Mouse (Mus musculus) liver, adult 2 months (tissue): ENCODE results near the gene Ltbp3. TPM values are rescaled to one million over a fixed set of nuclear protein-coding genes. Genes with fewer than 3 reads are reported as not detected.

Experiments
- DNase-seq: peaks from one replicate; pipeline ENCODE4 v3.0.0-alpha.2; 2011; ENCODE audit warnings: low read depth, low spot score; ENCODE audit errors: extremely low read depth
- H3K27ac ChIP-seq: fragments of 200-500 bp; replicated peaks from 2 replicates; pipeline ENCODE4 v1.5.1; 2012; ENCODE audit warnings: low read depth, mild to moderate bottlenecking, control low read depth, inconsistent platforms, low read length; ENCODE audit not compliant: insufficient read depth
- H3K27me3 ChIP-seq: fragments of 200-500 bp; 2 replicates; pipeline ENCODE4 v1.6.1; 2012; ENCODE audit warnings: mild to moderate bottlenecking, moderate library complexity, low read length, inconsistent platforms; ENCODE audit not compliant: control insufficient read depth, insufficient read depth
- H3K36me3 ChIP-seq: fragments of 200-500 bp; 2 replicates; pipeline ENCODE4 v1.6.1; 2012; ENCODE audit warnings: low read length, inconsistent platforms; ENCODE audit not compliant: control insufficient read depth, insufficient read depth
- H3K4me1 ChIP-seq: fragments of 200-500 bp; 2 replicates; pipeline ENCODE4 v1.6.1; 2011; ENCODE audit warnings: low read length; ENCODE audit not compliant: control insufficient read depth, insufficient read depth
- H3K4me3 ChIP-seq: fragments of 200-500 bp; 2 replicates; pipeline ENCODE4 v1.5.1; 2011; ENCODE audit warnings: low read depth, mild to moderate bottlenecking, control low read depth, low read length, moderate library complexity; ENCODE audit not compliant: insufficient read depth
- H3K79me2 ChIP-seq: fragments of 200-500 bp; 2 replicates; pipeline ENCODE4 v1.6.1; 2012; ENCODE audit warnings: inconsistent platforms, mild to moderate bottlenecking, low read length, moderate library complexity; ENCODE audit not compliant: control insufficient read depth, insufficient read depth
- H3K9ac ChIP-seq: fragments of 200-500 bp; 2 replicates; pipeline ENCODE4 v1.6.1; 2012; ENCODE audit warnings: low read depth, mild to moderate bottlenecking, control low read depth, inconsistent platforms, low read length
- CTCF ChIP-seq: fragments of 200-500 bp; IDR thresholded peaks from 2 replicates; pipeline ENCODE4 v1.5.1; 2011; ENCODE audit warnings: low read depth, low read length, control low read depth
- POLR2A ChIP-seq: fragments of 200-500 bp; IDR thresholded peaks from 2 replicates; pipeline ENCODE4 v1.6.1; 2011; ENCODE audit warnings: low read length, control low read depth; ENCODE audit not compliant: insufficient read depth; ENCODE audit errors: extremely low read depth
- WGBS: fragments of 180-500 bp; shearing (Covaris S2); methylation state at CpG from one replicate; pipeline ENCODE4 v1.1.7; 2018; 5-methylcytosine and 5-hydroxymethylcytosine counted together
- polyA plus RNA-seq: library from polyadenylated mRNA; depleted of rRNA; stranded (reverse); fragments of >200 nt; gene quantifications from 2 replicates; pipeline ENCODE4 v1.2.3, GENCODE M21; 2012
- total RNA-seq: library from RNA; depleted of rRNA; stranded (reverse); fragments of >200 nt; gene quantifications from 2 replicates; pipeline ENCODE4 v1.2.3, GENCODE M21; 2014

Gene Ltbp3
- total and polyA plus RNA-seq, 2 experiments, result 1.2 to 3.4 TPM

- peaks cover 9% of the 10 kb centered on the region; the same call in 1 of the 2 replicates for H3K4me1 ChIP-seq
- peak; percentile 35 for DNase-seq
- H3K9ac ChIP-seq, result peak overlapping the region; percentile 26
- 43% methylated on average over 11 of the region's 11 CpGs for WGBS
- no peak overlapping the region for H3K4me3 ChIP-seq
- H3K27ac ChIP-seq, result no peak overlapping the region
- peaks cover 5% of the 10 kb centered on the region; the same call in 1 of the 2 replicates for H3K79me2 ChIP-seq
- TF ChIP-seq CTCF (no peak), POLR2A (0 out of 2 replicates have a peak, but pooled peaks have one; percentile 22)
- peaks cover 39% of the 10 kb centered on the region for H3K36me3 ChIP-seq
- no peaks in the 10 kb centered on the region for H3K27me3 ChIP-seq
Measured at GRCm38 (mm10) chr19:5795668-5796572, 55.2 kb downstream of the Ltbp3 start.

GRCm38 (mm10) chr19:5796573-5797111, 55.9 kb downstream of the Ltbp3 start:
- Histone ChIP-seq H3K4me1 (peaks cover 9% of the 10 kb centered on the region; the same call in 1 of the 2 replicates), H3K36me3 (peaks cover 39% of the 10 kb centered on the region), H3K9ac (peak overlapping the region; percentile 26; the same call in 1 of the 2 replicates), H3K79me2 (peaks cover 8% of the 10 kb centered on the region; the same call in 1 of the 2 replicates), H3K27me3 (no peaks in the 10 kb centered on the region), H3K27ac (no peak overlapping the region), H3K4me3 (no peak overlapping the region)
- 51% methylated on average over 7 of the region's 7 CpGs for WGBS
- DNase-seq, result peak; percentile 31
- no peak for TF ChIP-seq POLR2A
- TF ChIP-seq CTCF, result no peak

GRCm38 (mm10) chr19:5797381-5798111, 56.8 kb downstream of the Ltbp3 start:
- Histone ChIP-seq H3K79me2 (peaks cover 8% of the 10 kb centered on the region; the same call in 1 of the 2 replicates), H3K36me3 (peaks cover 39% of the 10 kb centered on the region), H3K27ac (no peak overlapping the region), H3K4me1 (peaks cover 9% of the 10 kb centered on the region; the same call in 1 of the 2 replicates), H3K4me3 (peak overlapping the region; percentile 53), H3K9ac (peak overlapping the region; percentile 51), H3K27me3 (no peaks in the 10 kb centered on the region)
- TF ChIP-seq POLR2A (no peak), CTCF (no peak)
- peak; percentile 47 for DNase-seq
- 3% methylated on average over 7 of the region's 7 CpGs for WGBS

- H3K4me3 ChIP-seq, result peak overlapping the region; percentile 33
- peak overlapping the region; percentile 60 for H3K9ac ChIP-seq
- DNase-seq, result peak; percentile 62
- H3K79me2 ChIP-seq, result peaks cover 8% of the 10 kb centered on the region; the same call in 1 of the 2 replicates
- no peak overlapping the region for H3K27ac ChIP-seq
- no peaks in the 10 kb centered on the region for H3K27me3 ChIP-seq
- H3K4me1 ChIP-seq, result peaks cover 9% of the 10 kb centered on the region; the same call in 1 of the 2 replicates
- 0 out of 2 replicates have a peak, but pooled peaks have one; percentile 18 for TF ChIP-seq POLR2A
- TF ChIP-seq CTCF, result no peak
- under 1% methylated on average over 7 of the region's 7 CpGs for WGBS
- H3K36me3 ChIP-seq, result peaks cover 39% of the 10 kb centered on the region
Measured at GRCm38 (mm10) chr19:5798700-5799479, 58.2 kb downstream of the Ltbp3 start.
